Mouse (Mus musculus): ENCODE data around the gene Tceal9. TPM values are rescaled to one million over a fixed set of nuclear protein-coding genes. Genes with fewer than 3 reads are reported as not detected.

Tceal9 gene
- polyA plus RNA-seq (2012; rRNA removed) = 161 and 162 TPM in 2 replicates

DNA sequence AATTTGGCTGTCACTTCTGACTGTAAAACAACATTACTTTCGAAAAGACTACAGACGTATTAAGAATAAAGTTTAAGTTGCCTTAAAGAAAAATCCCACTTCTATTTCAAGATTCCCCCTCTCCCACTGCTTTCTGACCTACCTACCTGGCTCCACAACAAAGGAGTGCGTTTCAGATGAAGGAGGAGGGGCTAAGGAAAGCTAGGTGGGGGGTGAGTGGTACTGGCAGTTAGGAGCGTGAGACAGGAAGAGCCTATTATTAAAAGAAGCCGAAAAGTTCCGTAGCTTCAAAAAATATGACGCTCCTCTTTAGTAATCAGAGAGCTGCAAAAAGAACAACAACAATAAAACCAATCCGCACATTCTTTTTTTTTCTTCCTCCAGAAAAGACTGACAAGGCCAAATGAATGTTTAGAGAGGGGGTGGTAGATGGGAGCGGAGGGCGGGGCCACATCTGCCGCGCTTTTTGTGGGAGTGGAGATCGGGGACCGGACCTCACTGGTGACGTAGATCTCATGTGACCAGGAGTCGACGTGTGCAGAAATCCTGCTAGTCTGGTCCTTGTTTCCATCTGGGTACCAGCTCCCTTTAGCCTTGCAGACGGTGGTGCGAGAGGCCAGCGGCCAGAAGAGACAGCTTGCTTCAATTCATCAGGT, at the start of gene Tceal9:
Gene Tceal9 (plus strand): TSS at position 506 of the 656 bp plus-strand sequence.

DNA sequence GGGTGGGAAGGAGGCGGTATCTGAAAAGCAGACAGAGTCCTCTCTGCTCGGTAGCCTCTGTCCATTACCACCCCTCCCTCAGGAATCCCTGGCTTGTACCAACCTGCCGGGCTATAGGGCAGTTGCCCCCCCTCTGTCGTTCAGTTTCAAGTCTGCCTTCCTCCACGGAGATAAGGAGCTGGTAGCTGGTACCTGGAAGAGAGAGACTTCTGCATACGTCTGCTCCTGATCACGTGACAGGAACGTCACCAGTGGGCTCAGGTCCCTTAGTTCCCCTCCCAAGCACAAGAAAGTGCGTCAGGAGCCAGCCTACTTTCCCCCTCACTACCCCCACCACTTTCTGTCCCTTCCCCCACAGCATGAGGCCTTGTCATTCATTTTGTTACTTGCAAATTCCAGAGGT, 41.2 kb upstream of the Tceal9 start, which contains the start of gene Tceal5:
Gene Tceal5 (minus strand): TSS at position 213 of the 403 bp plus-strand sequence.

DNA sequence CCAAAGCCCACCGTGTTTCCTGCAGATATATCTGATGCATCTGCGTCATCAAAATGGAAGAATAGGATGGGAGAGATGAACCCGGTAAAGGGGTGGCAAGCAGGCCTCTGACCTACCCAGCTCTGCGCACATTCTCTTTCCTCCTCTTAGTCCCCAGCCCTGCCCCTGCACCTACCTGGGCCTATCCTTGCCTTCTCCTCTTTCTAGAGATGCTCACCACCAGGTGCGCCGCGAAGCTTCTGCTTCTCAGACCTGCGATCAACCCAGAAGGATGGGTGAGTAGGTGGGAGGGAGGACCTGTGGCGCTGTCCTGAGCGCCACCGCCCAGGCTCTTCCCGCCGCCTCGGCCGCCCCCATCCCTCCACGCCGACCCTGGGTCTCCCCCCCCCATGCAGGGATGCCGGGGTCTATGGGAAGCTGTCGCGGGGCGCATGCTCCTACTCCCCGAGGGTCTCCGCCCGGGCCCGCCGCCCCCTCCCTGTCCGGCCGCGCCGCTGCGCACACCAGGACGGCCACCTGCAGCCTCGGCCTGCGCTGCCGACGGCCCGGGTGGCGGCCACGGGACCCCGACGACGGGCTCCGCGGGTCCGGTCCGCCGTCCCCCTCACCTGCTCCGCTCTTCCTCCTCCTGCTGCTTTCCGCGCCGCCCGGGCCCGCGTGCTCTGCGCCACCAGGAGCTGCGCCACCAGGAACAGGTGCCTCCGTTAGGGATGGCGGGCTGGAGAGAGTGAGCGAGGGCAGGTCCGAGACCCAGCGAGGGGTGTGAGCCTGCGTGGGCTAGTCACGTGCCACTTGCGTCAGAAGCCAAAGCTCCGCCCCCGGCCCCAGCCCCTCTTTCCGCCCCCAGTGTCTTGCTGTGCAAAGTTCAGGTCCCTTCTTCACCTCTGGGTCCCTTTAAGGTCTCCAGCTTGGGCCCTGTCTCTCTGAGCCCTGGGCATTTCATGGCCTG, 29.9 kb upstream of the Tceal9 start, which contains the start of the genes Tceal7 and Bex1:
Gene Tceal7 (plus strand): TSS at position 51 of the 949 bp plus-strand sequence.
Gene Bex1 (minus strand): TSS at position 785 of the 949 bp plus-strand sequence.

DNA sequence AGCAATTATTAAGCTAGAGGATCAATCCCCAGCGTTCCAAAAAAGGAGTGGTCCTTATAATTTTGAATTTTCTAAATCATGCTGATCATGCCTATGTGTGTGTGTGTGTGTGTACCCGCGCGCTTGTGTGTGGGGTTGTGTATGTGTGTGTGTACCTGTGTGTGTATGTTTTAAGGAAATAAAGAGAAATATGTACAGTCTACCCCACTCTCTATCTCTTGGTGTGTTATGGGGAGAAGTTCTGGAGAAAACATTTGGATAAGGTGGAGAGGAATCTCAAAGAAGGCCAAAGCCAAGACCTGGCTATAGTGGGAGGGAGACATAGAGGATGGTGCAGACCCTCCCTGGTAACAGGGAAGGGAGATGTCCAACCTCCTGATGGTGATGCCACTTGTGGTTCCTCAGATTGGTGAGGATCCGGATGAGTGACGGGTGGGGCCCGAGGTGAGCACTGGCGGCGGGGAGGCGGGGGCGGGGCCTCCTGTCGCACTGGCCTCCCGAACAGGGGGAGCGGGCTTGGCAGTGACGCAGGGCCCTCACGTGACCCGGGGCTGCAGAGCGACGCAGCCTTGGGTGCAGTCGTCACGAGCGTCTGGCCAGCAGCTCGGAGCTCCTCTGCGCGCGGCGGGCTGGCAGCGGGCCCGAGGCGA, 25.0 kb downstream of the Tceal9 start, which contains the start of gene Bex3:
Gene Bex3 (plus strand): TSS at position 511 of the 650 bp plus-strand sequence.

Other genes starting within 250 kb of the Tceal9 start
- 2.9 and 3.1 TPM in 2 replicates for gene Arxes1, start 211.7 kb upstream of the Tceal9 start, polyA plus RNA-seq (2012; rRNA removed)
- gene Bex2, start 176.8 kb upstream of the Tceal9 start, polyA plus RNA-seq (2012; rRNA removed) = 62.0 and 65.3 TPM in 2 replicates
- gene Nxf3, start 159.8 kb upstream of the Tceal9 start, polyA plus RNA-seq (2012; rRNA removed) = 0.29 and 0.37 TPM in 2 replicates
- gene Bex4, start 106.1 kb upstream of the Tceal9 start, polyA plus RNA-seq (2012; rRNA removed) = 75.6 and 83.5 TPM in 2 replicates
- gene Tceal8, start 72.7 kb upstream of the Tceal9 start, polyA plus RNA-seq (2012; rRNA removed) = 84.2 and 93.2 TPM in 2 replicates
- gene Tceal5, start 41.2 kb upstream of the Tceal9 start, polyA plus RNA-seq (2012; rRNA removed) = 29.0 and 35.8 TPM in 2 replicates
- gene Tceal7, start 30.3 kb upstream of the Tceal9 start, polyA plus RNA-seq (2012; rRNA removed) = 0.09 and 0.30 TPM in 2 replicates
- gene Bex1, start 29.6 kb upstream of the Tceal9 start, polyA plus RNA-seq (2012; rRNA removed) = 153 and 182 TPM in 2 replicates
- gene Bex3, start 25.2 kb downstream of the Tceal9 start, polyA plus RNA-seq (2012; rRNA removed) = 204 and 221 TPM in 2 replicates

All from liver, embryonic 18 days (tissue).